Mouse (Mus musculus) small intestine, adult 10 weeks (tissue): Measurements from ENCODE around the gene Sema3c. TPM values are rescaled to one million over a fixed set of nuclear protein-coding genes. Genes with fewer than 3 reads are reported as not detected.

Source experiments
- polyA plus RNA-seq: library from polyadenylated mRNA; stranded (reverse); fragments of 350-450 nt; fragmentation: Illumina TruSeq; extraction: RNeasy Lipid Tissue Mini Kit (QIAGEN cat#74804); gene quantifications from one replicate; pipeline ENCODE4 v1.2.3, GENCODE M21; 2014; ENCODE audit warnings: low replicate concordance

Sema3c gene
- 13.8 TPM for polyA plus RNA-seq

DNA sequence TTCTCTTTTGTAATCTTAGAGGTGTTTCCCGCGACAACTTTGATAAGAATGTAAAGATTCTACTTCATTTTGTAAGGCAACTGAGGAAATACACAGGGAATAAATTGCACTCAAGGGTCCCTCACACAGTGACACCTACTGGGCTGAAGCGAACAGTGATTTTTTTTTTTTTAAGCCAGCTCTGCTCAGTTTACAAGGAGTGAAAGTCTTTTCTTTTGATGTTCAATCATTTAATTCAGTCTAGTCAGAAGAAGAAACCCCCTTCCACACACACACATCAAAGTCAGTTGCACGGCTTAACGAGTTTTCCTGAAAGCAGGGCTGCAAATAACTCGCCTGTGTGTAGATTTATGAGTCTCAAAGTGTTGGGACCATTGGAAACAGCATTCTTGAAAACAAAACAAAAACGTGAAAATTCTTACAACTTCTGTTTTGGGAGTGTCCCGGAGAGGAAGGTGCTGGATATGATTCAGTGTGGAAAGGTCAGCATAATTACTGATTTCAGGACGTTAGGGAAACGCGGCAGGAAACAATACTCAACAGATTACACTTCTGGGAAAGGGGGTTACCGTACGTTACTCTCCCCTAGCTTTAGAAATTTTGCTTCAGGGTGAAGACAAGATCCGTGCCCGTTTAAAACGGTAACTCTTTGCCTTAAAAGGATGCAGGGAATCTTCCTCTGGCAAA lies at the start of gene Sema3c:
Gene Sema3c, plus strand, starts transcription at position 588 of the 687 bp plus-strand sequence.

Other genes with a start within 250 kb of the Sema3c start
- not detected for gene Speer4f2, start 201.1 kb upstream of the Sema3c start, polyA plus RNA-seq
- gene Speer4f1, start 98.2 kb upstream of the Sema3c start, polyA plus RNA-seq, result not detected